Mouse (Mus musculus) gastrocnemius, adult 2 months (tissue): ENCODE data around the gene Gm7075. TPM values are rescaled to one million over a fixed set of nuclear protein-coding genes. Genes with fewer than 3 reads are reported as not detected.

Experiments used
- DNase-seq: peaks from one replicate; pipeline ENCODE4 v3.0.0; 2022
- H3K27ac ChIP-seq: fragments of 200-600 bp; 2 replicates; pipeline ENCODE4 v1.8.1; 2022; ENCODE audit warnings: mild to moderate bottlenecking
- H3K4me3 ChIP-seq: fragments of 200-600 bp; 2 replicates; pipeline ENCODE4 v1.8.1; 2022; ENCODE audit warnings: mild to moderate bottlenecking, moderate library complexity
- CTCF ChIP-seq: fragments of 200-600 bp; IDR thresholded peaks from 2 replicates; pipeline ENCODE4 v1.8.1; 2022; ENCODE audit warnings: antibody characterized with exemption, mild to moderate bottlenecking, moderate library complexity
- intact Hi-C: fragments of 180-260 bp; cut with DNase I; formaldehyde crosslinking; loops from one replicate; pipeline ENCODE4 v1.15.1; 2025
- total RNA-seq, 2 experiments: library from RNA; stranded (reverse); gene quantifications; 2 replicates each; pipeline ENCODE4 v1.2.3; 2021

Gene Gm7075
- total RNA-seq, 2 experiments from 2014 or later: not detected

- no peak for DNase-seq
- H3K27ac ChIP-seq: no peak overlapping the region
- H3K4me3 ChIP-seq: no peak overlapping the region
- TF ChIP-seq CTCF: no peak
- intact Hi-C loops: no loop called here
Observed at GRCm38 (mm10) chr10:63431221-63431736, 9.7 kb upstream of the Gm7075 start.

GRCm38 (mm10) chr10:63429785-63430305 lies 8.3 kb upstream of the Gm7075 start, which contains the start of gene Ctnna3:
Ctnna3 (plus strand) TSS chr10:63430098.
- peak within 1 kb of the TSS; percentile 86 for H3K27ac ChIP-seq
- DNase-seq: peak; percentile 94
- intact Hi-C loops: loop anchor here (1.0 to 5.0 kb wide), 2 partner anchors 43 to 48 kb away; no protein-coding TSS in a partner anchor
- H3K4me3 ChIP-seq: peak within 1 kb of the TSS; percentile 85
- TF ChIP-seq CTCF: no peak

- Histone ChIP-seq H3K27ac (peak overlapping the region; percentile 86), H3K4me3 (peak overlapping the region; percentile 85)
- DNase-seq: peak; percentile 94
- intact Hi-C loops: loop anchor here (1.0 to 5.0 kb wide), 2 partner anchors 42 to 49 kb away; no protein-coding TSS in a partner anchor
- no peak for TF ChIP-seq CTCF
Observed at GRCm38 (mm10) chr10:63429380-63429779, 7.8 kb upstream of the Gm7075 start.

GRCm38 (mm10) chr10:63429023-63429340 lies 7.4 kb upstream of the Gm7075 start:
- TF ChIP-seq CTCF: no peak
- Histone ChIP-seq H3K27ac (peak overlapping the region; percentile 69), H3K4me3 (peak overlapping the region; percentile 85)
- intact Hi-C loops: loop anchor here (1.0 to 5.0 kb wide), 2 partner anchors 42 to 49 kb away; no protein-coding TSS in a partner anchor
- DNase-seq: no peak

GRCm38 (mm10) chr10:63428243-63429022 lies 6.8 kb upstream of the Gm7075 start:
- DNase-seq: no peak
- peak overlapping the region; percentile 85 for H3K4me3 ChIP-seq
- peak overlapping the region; percentile 69 for H3K27ac ChIP-seq
- TF ChIP-seq CTCF: no peak
- intact Hi-C loops: loop anchor here (1.0 to 5.0 kb wide), 2 partner anchors 41 to 50 kb away; no protein-coding TSS in a partner anchor

GRCm38 (mm10) chr10:63427146-63427545 lies 5.6 kb upstream of the Gm7075 start:
- intact Hi-C loops: loop anchor here (5.0 kb wide), 1 partner anchor 40 kb away; no protein-coding TSS in a partner anchor
- H3K27ac ChIP-seq: no peak overlapping the region
- no peak for DNase-seq
- TF ChIP-seq CTCF: no peak
- H3K4me3 ChIP-seq: no peak overlapping the region

- Histone ChIP-seq H3K4me3 (no peak overlapping the region), H3K27ac (no peak overlapping the region)
- peak; percentile 63 for TF ChIP-seq CTCF
- DNase-seq: peak; percentile 29
- intact Hi-C loops: no loop called here
Observed at GRCm38 (mm10) chr10:63424475-63424814, 2.9 kb upstream of the Gm7075 start.

GRCm38 (mm10) chr10:63423591-63424474 lies 2.2 kb upstream of the Gm7075 start:
- TF ChIP-seq CTCF: no peak
- intact Hi-C loops: no loop called here
- no peak for DNase-seq

GRCm38 (mm10) chr10:63422736-63422992 lies 1.1 kb upstream of the Gm7075 start:
- TF ChIP-seq CTCF: no peak
- intact Hi-C loops: loop anchor here (1.0 kb wide), 1 partner anchor 152 kb away; no protein-coding TSS in a partner anchor
- Histone ChIP-seq H3K27ac (no peak overlapping the region), H3K4me3 (no peak overlapping the region)
- DNase-seq: no peak

More at GRCm38 (mm10) chr10:63423591-63424474, 2.2 kb upstream of the Gm7075 start:
- H3K4me3 ChIP-seq: no peak overlapping the region
- no peak overlapping the region for H3K27ac ChIP-seq

- no peak overlapping the region for H3K27ac ChIP-seq
- TF ChIP-seq CTCF: no peak
- no peak overlapping the region for H3K4me3 ChIP-seq
- DNase-seq: no peak
- intact Hi-C loops: no loop called here
Observed at GRCm38 (mm10) chr10:63417061-63417460, 4.5 kb downstream of the Gm7075 start.

- H3K4me3 ChIP-seq: no peak overlapping the region; the same call in 1 of the 2 replicates
- DNase-seq: no peak
- no peak for TF ChIP-seq CTCF
- no peak overlapping the region for H3K27ac ChIP-seq
- intact Hi-C loops: no loop called here
Observed at GRCm38 (mm10) chr10:63415850-63416249, 5.7 kb downstream of the Gm7075 start.

- Histone ChIP-seq H3K27ac (no peak overlapping the region), H3K4me3 (no peak overlapping the region)
- DNase-seq: no peak
- TF ChIP-seq CTCF: no peak
- intact Hi-C loops: no loop called here
Observed at GRCm38 (mm10) chr10:63415287-63415686, 6.3 kb downstream of the Gm7075 start.
